Mouse (Mus musculus): ENCODE measurements around the gene Ndufs4. TPM values are rescaled to one million over a fixed set of nuclear protein-coding genes. Genes with fewer than 3 reads are reported as not detected.
A peak's percentile ranks its signal among the peaks of the same experiment; 100 is the strongest.

The Ndufs4 gene
- polyA plus RNA-seq, 1 experiment from 2014 or later, result 324 TPM

DNA sequence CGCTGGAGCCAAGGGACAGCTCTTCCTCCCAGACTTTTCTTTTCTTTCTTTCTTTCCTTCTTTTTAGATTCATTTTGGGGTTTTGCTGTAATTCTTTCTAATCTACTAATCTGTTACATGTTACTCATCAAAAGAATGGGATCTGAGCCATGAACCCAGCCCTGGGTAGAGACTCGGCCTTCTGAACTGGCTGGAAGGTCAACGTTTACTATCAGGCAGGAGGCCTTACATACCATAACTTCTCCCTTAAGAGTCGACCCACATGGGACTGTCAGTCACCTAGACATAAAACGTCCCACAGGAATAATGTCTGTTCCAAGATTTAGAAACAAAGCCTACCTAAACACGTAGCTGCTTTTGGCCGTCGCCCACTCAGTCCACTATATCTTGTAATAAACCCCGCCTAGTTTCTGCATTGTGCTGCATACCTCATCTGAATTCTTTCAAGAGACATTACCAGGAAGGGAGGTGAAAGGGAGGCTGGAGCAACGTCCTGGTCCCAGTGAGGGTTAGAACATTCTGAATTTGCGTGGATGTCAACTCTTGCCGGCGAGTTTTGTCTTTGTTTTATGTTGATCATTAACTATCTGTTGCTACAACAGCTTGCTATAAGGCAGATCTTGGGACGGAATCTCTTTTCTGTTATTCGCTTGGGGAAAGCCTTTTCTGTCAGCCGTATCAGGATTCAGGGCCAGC is 116.5 kb downstream of the Ndufs4 start:
- no peaks in the 10 kb centered on the region for H3K4me1 ChIP-seq (ENCODE audit: control insufficient read depth, insufficient read depth, low read length)
- WGBS, result 58% methylated on average over 16 of the region's 16 CpGs
- no peak overlapping the region for H3K9ac ChIP-seq (ENCODE audit: low read depth, low read length)
- H3K27ac ChIP-seq (ENCODE audit: low read depth, low read length), result no peak overlapping the region; the same call in 1 of the 2 replicates
- no peaks in the 10 kb centered on the region for H3K9me3 ChIP-seq (ENCODE audit: control insufficient read depth, low read length)
- no peaks in the 10 kb centered on the region for H3K36me3 ChIP-seq (ENCODE audit: control insufficient read depth, insufficient read depth, low read length)
- H3K4me3 ChIP-seq (ENCODE audit: low read length), result no peak overlapping the region
- no peak overlapping the region for H3K4me2 ChIP-seq (replicated peaks; ENCODE audit: low read depth, low read length)
- ATAC-seq (ENCODE audit: low FRiP score, low TSS enrichment), result 0 out of 2 replicates have a peak, but pooled peaks have one; percentile 57
- no peaks in the 10 kb centered on the region for H3K27me3 ChIP-seq (ENCODE audit: control insufficient read depth, insufficient read depth, low read length)

DNA sequence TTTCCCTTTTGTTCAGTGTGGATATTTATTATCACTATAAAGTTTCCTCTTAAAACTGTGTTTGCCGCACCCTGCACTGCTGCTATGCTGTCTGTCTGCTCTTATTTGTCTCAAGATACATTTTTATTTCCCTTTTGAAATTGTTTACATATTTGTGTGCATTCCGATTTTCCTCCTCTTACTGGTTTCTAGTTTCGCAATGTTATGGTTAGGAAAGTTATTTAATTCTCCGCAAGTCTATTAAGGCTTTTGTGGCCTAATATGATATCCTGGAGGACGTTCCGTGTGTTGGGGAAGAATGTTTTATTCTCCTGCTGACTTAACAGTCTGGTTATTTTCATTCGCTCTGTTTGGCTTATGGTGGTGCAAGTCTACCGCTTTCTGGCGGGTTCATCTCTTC is 120.3 kb downstream of the Ndufs4 start:
- WGBS, result 89% methylated on average over 9 of the region's 9 CpGs
- Histone ChIP-seq H3K27me3 (ENCODE audit: control insufficient read depth, insufficient read depth, low read length) (no peaks in the 10 kb centered on the region), H3K4me1 (ENCODE audit: control insufficient read depth, insufficient read depth, low read length) (no peaks in the 10 kb centered on the region), H3K9me3 (ENCODE audit: control insufficient read depth, low read length) (no peaks in the 10 kb centered on the region), H3K36me3 (ENCODE audit: control insufficient read depth, insufficient read depth, low read length) (no peaks in the 10 kb centered on the region), H3K4me3 (ENCODE audit: low read length) (no peak overlapping the region), H3K4me2 (replicated peaks; ENCODE audit: low read depth, low read length) (no peak overlapping the region), H3K9ac (ENCODE audit: low read depth, low read length) (no peak overlapping the region), H3K27ac (ENCODE audit: low read depth, low read length) (no peak overlapping the region)
- no peak for ATAC-seq (ENCODE audit: low FRiP score, low TSS enrichment)

DNA sequence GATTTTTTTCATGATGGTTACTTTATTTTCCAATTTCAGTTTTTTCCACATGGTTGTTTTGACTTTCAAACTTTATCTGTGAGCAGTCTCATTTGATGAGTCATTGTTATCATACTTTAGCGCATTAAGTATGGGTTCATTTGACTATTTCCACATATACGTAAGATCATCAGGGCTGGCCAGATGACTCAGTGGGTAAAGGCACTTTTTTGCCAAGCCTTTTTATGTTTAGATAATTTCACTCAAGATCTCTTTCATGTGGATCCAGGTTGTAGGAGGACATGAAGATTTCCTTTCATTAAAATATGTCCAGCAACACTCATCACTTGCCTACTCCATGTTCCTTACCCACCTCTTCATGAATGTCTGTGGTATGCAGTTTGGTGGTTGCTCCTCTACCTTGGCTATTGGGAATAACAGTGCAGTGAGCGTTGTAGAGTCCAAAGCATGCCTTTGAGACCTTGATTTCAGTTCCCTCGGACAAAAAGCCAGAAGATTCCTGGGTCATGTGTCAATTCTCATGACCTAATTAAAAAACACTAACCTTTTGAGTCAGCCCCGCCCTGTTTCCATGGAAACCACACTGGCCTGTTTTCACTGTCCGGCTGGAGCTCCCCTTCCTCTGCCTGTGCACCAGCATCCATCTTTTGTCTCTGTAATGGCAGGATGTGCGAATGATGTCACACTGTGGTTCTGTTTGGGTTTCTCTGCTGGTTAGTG is 127.4 kb downstream of the Ndufs4 start:
- H3K9ac ChIP-seq (ENCODE audit: low read depth, low read length), result no peak overlapping the region
- no peak overlapping the region for H3K27ac ChIP-seq (ENCODE audit: low read depth, low read length)
- 78% methylated on average over 7 of the region's 7 CpGs for WGBS
- no peak overlapping the region for H3K4me3 ChIP-seq (ENCODE audit: low read length)
- ATAC-seq (ENCODE audit: low FRiP score, low TSS enrichment), result no peak
- no peak overlapping the region for H3K4me2 ChIP-seq (replicated peaks; ENCODE audit: low read depth, low read length)
- H3K4me1 ChIP-seq (ENCODE audit: control insufficient read depth, insufficient read depth, low read length), result no peaks in the 10 kb centered on the region
- no peaks in the 10 kb centered on the region for H3K27me3 ChIP-seq (ENCODE audit: control insufficient read depth, insufficient read depth, low read length)
- no peaks in the 10 kb centered on the region for H3K36me3 ChIP-seq (ENCODE audit: control insufficient read depth, insufficient read depth, low read length)
- H3K9me3 ChIP-seq (ENCODE audit: control insufficient read depth, low read length), result no peaks in the 10 kb centered on the region

DNA sequence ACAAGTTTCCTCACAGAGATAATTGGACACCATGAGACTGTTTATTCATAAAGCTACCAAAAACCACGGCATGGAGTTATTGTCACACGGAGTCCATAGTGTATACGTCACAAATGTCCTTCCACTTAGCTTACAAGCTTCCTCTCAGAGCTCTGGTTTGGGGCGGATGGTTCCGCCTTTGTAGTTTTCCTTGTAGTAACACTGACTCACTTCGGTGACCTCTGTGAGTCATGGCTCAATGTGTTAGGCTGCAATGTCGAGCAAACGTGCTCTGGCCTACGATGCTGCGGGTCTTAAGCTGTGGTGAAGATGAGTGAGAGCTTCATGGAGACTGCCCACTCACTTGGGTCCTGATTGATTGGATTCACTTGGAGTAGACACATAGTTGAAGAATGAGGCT is 133.4 kb downstream of the Ndufs4 start:
- no peaks in the 10 kb centered on the region for H3K9me3 ChIP-seq (ENCODE audit: control insufficient read depth, low read length)
- no peak overlapping the region for H3K9ac ChIP-seq (ENCODE audit: low read depth, low read length)
- WGBS, result 72% methylated on average over 10 of the region's 10 CpGs
- ATAC-seq (ENCODE audit: low FRiP score, low TSS enrichment), result no peak
- H3K4me1 ChIP-seq (ENCODE audit: control insufficient read depth, insufficient read depth, low read length), result no peaks in the 10 kb centered on the region
- H3K27me3 ChIP-seq (ENCODE audit: control insufficient read depth, insufficient read depth, low read length), result no peaks in the 10 kb centered on the region
- no peaks in the 10 kb centered on the region for H3K36me3 ChIP-seq (ENCODE audit: control insufficient read depth, insufficient read depth, low read length)
- no peak overlapping the region for H3K4me2 ChIP-seq (replicated peaks; ENCODE audit: low read depth, low read length)
- no peak overlapping the region for H3K27ac ChIP-seq (ENCODE audit: low read depth, low read length)
- no peak overlapping the region for H3K4me3 ChIP-seq (ENCODE audit: low read length)

Other genes with a start within 250 kb of the Ndufs4 start
- 1.6 and 2.2 TPM in 2 replicates for gene Fst, start 70.7 kb upstream of the Ndufs4 start, polyA plus RNA-seq (2014; fragmentation: Nextera tagmentation; extraction: Ambion mirVana)